Mouse (Mus musculus) inflammation-experienced regulatory T-cells, adult 6 months (primary cell): ENCODE measurements around the gene Capzb. TPM values are rescaled to one million over a fixed set of nuclear protein-coding genes. Genes with fewer than 3 reads are reported as not detected.
A peak's percentile ranks its signal among the peaks of the same experiment; 100 is the strongest.

Experiments used
- ATAC-seq: one replicate; pipeline ENCODE4 v1.8.0; 2017
- polyA plus RNA-seq, 3 experiments: library from polyadenylated mRNA; unstranded; fragments of 100-300 nt; shearing (Covaris generic); gene quantifications; one replicate each; pipeline ENCODE4 v1.2.1; 2017

The Capzb gene
- polyA plus RNA-seq, 3 experiments from 2014 or later: 536 to 831 (median 607) TPM

GRCm38 (mm10) chr4:139310899-139311701, 118.4 kb downstream of the Capzb start:
- ATAC-seq: peak; percentile 34

GRCm38 (mm10) chr4:139311707-139312106, 119.0 kb downstream of the Capzb start:
- no peak for ATAC-seq

GRCm38 (mm10) chr4:139312632-139313031, 119.9 kb downstream of the Capzb start:
- no peak for ATAC-seq

GRCm38 (mm10) chr4:139318449-139318848, 125.8 kb downstream of the Capzb start:
- no peak for ATAC-seq

- peak; percentile 68 for ATAC-seq
Observed at GRCm38 (mm10) chr4:139319740-139320139, 127.0 kb downstream of the Capzb start.

- ATAC-seq: peak; percentile 100
Observed at GRCm38 (mm10) chr4:139330605-139331004, 137.9 kb downstream of the Capzb start.

GRCm38 (mm10) chr4:139334631-139335295, 142.1 kb downstream of the Capzb start:
- ATAC-seq: no peak

- ATAC-seq: no peak
Observed at GRCm38 (mm10) chr4:139335507-139335906, 142.8 kb downstream of the Capzb start.

- ATAC-seq: peak; percentile 96
Observed at GRCm38 (mm10) chr4:139336822-139337483, 144.3 kb downstream of the Capzb start.

GRCm38 (mm10) chr4:139338145-139338544, 145.4 kb downstream of the Capzb start:
- no peak for ATAC-seq

GRCm38 (mm10) chr4:139340835-139341234, 148.1 kb downstream of the Capzb start:
- ATAC-seq: no peak

Other genes starting within 250 kb of the Capzb start
- gene Rnf186, start 225.8 kb upstream of the Capzb start, polyA plus RNA-seq: not detected
- 10 to 100 TPM; 23.3 to 30.2 (median 30.0) TPM for gene Tmco4, start 220.0 kb upstream of the Capzb start, polyA plus RNA-seq
- gene Htr6, start 117.3 kb upstream of the Capzb start, polyA plus RNA-seq: not detected
- gene Nbl1, start 99.9 kb upstream of the Capzb start, polyA plus RNA-seq: under 1 TPM in 2 of 3 experiments, not detected in 1; 0.60 to 0.82 TPM
- gene Minos1, start 61.8 kb upstream of the Capzb start, polyA plus RNA-seq: 100 to 1,000 TPM; 341 to 392 (median 352) TPM
- 10 to 100 TPM in 1 of 3 experiments, 1 to 10 TPM in 2; 7.6 to 10.0 (median 9.7) TPM for gene Pqlc2, start 117.8 kb downstream of the Capzb start, polyA plus RNA-seq
- 1 to 10 TPM; 5.4 to 7.7 (median 6.8) TPM for gene Akr7a5, start 117.8 kb downstream of the Capzb start, polyA plus RNA-seq
- gene Mrto4, start 159.7 kb downstream of the Capzb start, polyA plus RNA-seq: 10 to 100 TPM; 34.9 to 56.1 (median 49.1) TPM
- 10 to 100 TPM; 19.5 to 25.3 (median 24.8) TPM for gene Emc1, start 159.7 kb downstream of the Capzb start, polyA plus RNA-seq
- gene Ubr4, start 159.7 kb downstream of the Capzb start, polyA plus RNA-seq: 10 to 100 TPM; 32.1 to 69.4 (median 56.7) TPM